25 mouse cellular contexts compared by ENCODE assay signal in genomic region chr5:21919281-21919780, GRCm38 (mm10). TPM values are rescaled to one million over a fixed set of nuclear protein-coding genes. Genes with fewer than 3 reads are reported as not detected.
DNase-seq lines count a peak whose midpoint lies in the region; ATAC-seq lines count a peak whose summit lies in the region.
"Had no signal": no experiment of that assay in that cellular context is flagged by ENCODE, and none has a peak within 500 bp of the region (broad histone marks: within the 10 kb centered on the region; RNA-seq: fewer than 3 reads in every experiment).

No protein-coding gene starts in this region.

- H3K4me1 ChIP-seq in heart, embryonic 10.5 days: no peaks in the 10 kb centered on the region
- no peaks in the 10 kb centered on the region for H3K4me1 ChIP-seq in hindbrain, embryonic 14.5 days (replicated peaks; ENCODE audit: control insufficient read depth, insufficient read depth, low read length)
- H3K4me1 ChIP-seq in intestine, embryonic 15.5 days (replicated peaks): no peaks in the 10 kb centered on the region
- H3K4me1 ChIP-seq: embryonic facial prominence, embryonic 12.5 days; forebrain, embryonic 12.5 days; heart, embryonic 13.5 days; hindbrain, embryonic 13.5 days had no signal

- H3K9me3 ChIP-seq in heart, embryonic 10.5 days: no peaks in the 10 kb centered on the region
- 0 out of 2 replicates have a peak, but pooled peaks cover 3% of the 10 kb centered on the region for H3K9me3 ChIP-seq in hindbrain, embryonic 14.5 days (ENCODE audit: control insufficient read depth, low read length)
- no peaks in the 10 kb centered on the region for H3K9me3 ChIP-seq in intestine, embryonic 15.5 days
- H3K9me3 ChIP-seq: forebrain, embryonic 12.5 days; hindbrain, embryonic 13.5 days had no signal

- DNase-seq in heart, embryonic 10.5 days (ENCODE audit: low spot score): peak; percentile 17
- no peak for DNase-seq in heart, postnatal 14 days
- peak; percentile 16 for DNase-seq in testis, postnatal 14 days (ENCODE audit: low spot score)
- no peak for DNase-seq in testis, postnatal 10 days (ENCODE audit: low spot score)
- peak; percentile 18 for DNase-seq in adrenal gland, postnatal 25 days
- no peak for DNase-seq in hindbrain, embryonic 14.5 days (ENCODE audit: low spot score)
- DNase-seq: cerebellum, adult 11-12 months; cerebellum, adult 9-10 months; cerebellum, postnatal 25 days; forebrain, postnatal 0 days; gastrocnemius, postnatal 14 days had no signal

- intact Hi-C loops in heart, postnatal 14 days (cut with DNase I): no loop called here

- no peak overlapping the region for H3K4me2 ChIP-seq in hindbrain, embryonic 14.5 days (replicated peaks)
- H3K4me2 ChIP-seq in intestine, embryonic 15.5 days (replicated peaks): no peak overlapping the region
- H3K4me2 ChIP-seq: embryonic facial prominence, embryonic 12.5 days; forebrain, embryonic 12.5 days; heart, embryonic 13.5 days; hindbrain, embryonic 13.5 days had no signal

- no peaks in the 10 kb centered on the region for H3K27me3 ChIP-seq in heart, embryonic 10.5 days (ENCODE audit: insufficient read depth, poor library complexity, severe bottlenecking)
- no peaks in the 10 kb centered on the region for H3K27me3 ChIP-seq in hindbrain, embryonic 14.5 days (ENCODE audit: control insufficient read depth, insufficient read depth, low read length)
- no peaks in the 10 kb centered on the region for H3K27me3 ChIP-seq in intestine, embryonic 15.5 days (replicated peaks)
- H3K27me3 ChIP-seq: CH12.LX; embryonic facial prominence, embryonic 12.5 days; forebrain, embryonic 12.5 days; heart, embryonic 13.5 days; hindbrain, embryonic 13.5 days had no signal

- H3K27ac ChIP-seq in heart, embryonic 10.5 days: no peak overlapping the region
- no peak overlapping the region for H3K27ac ChIP-seq in hindbrain, embryonic 14.5 days
- no peak overlapping the region for H3K27ac ChIP-seq in intestine, embryonic 15.5 days
- H3K27ac ChIP-seq: embryonic facial prominence, embryonic 12.5 days; forebrain, embryonic 12.5 days; heart, embryonic 13.5 days; hindbrain, embryonic 13.5 days had no signal

- 76% methylated on average over 4 of the region's 4 CpGs for WGBS in heart, embryonic 10.5 days
- 80% methylated on average over 4 of the region's 4 CpGs for WGBS in hindbrain, embryonic 14.5 days
- 58% methylated on average over 4 of the region's 4 CpGs for WGBS in intestine, embryonic 15.5 days

- no peak for ATAC-seq in hindbrain, embryonic 14.5 days (ENCODE audit: low FRiP score)
- ATAC-seq in intestine, embryonic 15.5 days: no peak
- ATAC-seq: activated CD4-positive, CD25-positive, alpha-beta regulatory T cell, adult 4 months; forebrain, postnatal 0 days; intestine, embryonic 16.5 days; Patski had no signal

- H3K4me3 ChIP-seq in heart, embryonic 10.5 days: no peak overlapping the region
- H3K4me3 ChIP-seq in hindbrain, embryonic 14.5 days (replicated peaks; ENCODE audit: low read length): no peak overlapping the region
- no peak overlapping the region for H3K4me3 ChIP-seq in intestine, embryonic 15.5 days (replicated peaks)
- H3K4me3 ChIP-seq: embryonic facial prominence, embryonic 12.5 days; forebrain, embryonic 12.5 days; heart, embryonic 13.5 days; hindbrain, embryonic 13.5 days had no signal

- no peaks in the 10 kb centered on the region for H3K36me3 ChIP-seq in heart, embryonic 10.5 days
- H3K36me3 ChIP-seq in hindbrain, embryonic 14.5 days (replicated peaks; ENCODE audit: control insufficient read depth, insufficient read depth): 0 out of 2 replicates have a peak, but pooled peaks cover 13% of the 10 kb centered on the region
- H3K36me3 ChIP-seq in intestine, embryonic 15.5 days: no peaks in the 10 kb centered on the region
- H3K36me3 ChIP-seq: embryonic facial prominence, embryonic 12.5 days; forebrain, embryonic 12.5 days; heart, embryonic 13.5 days; hindbrain, embryonic 13.5 days had no signal

- no peak overlapping the region for H3K9ac ChIP-seq in hindbrain, embryonic 14.5 days
- no peak overlapping the region for H3K9ac ChIP-seq in intestine, embryonic 15.5 days
- H3K9ac ChIP-seq: embryonic facial prominence, embryonic 12.5 days; forebrain, embryonic 12.5 days; forebrain, postnatal 0 days; heart, embryonic 13.5 days; hindbrain, embryonic 13.5 days had no signal

RNA-seq across cellular contexts. Expression of gene Slc26a5, which starts 53.9 kb away (rescaled TPM):
- 0.06 TPM in 1 of 2 replicates, not detected in the other for polyA plus RNA-seq in heart, embryonic 10.5 days (2016; fragmentation: Nextera tagmentation; extraction: Ambion mirVana)
- total RNA-seq in heart, postnatal 14 days (2021): not detected
- not detected in 2 replicates for total RNA-seq in adrenal gland, postnatal 25 days (2021)
- 0.21 and 0.31 TPM in 2 replicates for polyA plus RNA-seq in hindbrain, embryonic 14.5 days (2014; fragmentation: Nextera tagmentation; extraction: Ambion mirVana)
- polyA plus RNA-seq in intestine, embryonic 15.5 days (2015; fragmentation: Nextera tagmentation; extraction: Ambion mirVana): not detected in 2 replicates
- total RNA-seq: CH12.LX; gastrocnemius, adult 18-20 months; gastrocnemius, postnatal 14 days; heart, adult 8-10 months; hematopoietic stem cell, adult 5-6 weeks had no signal
- polyA plus RNA-seq: activated CD4-positive, CD25-positive, alpha-beta regulatory T cell, adult 4 months; gonadal fat pad, adult 2 months; heart, embryonic 13.5 days; heart, postnatal 0 days; Patski had no signal

Comparison
In these comparisons a context has a peak if more than half of its experiments do, and no peak if none do; other contexts are left out.
1. DNase-seq: peak in heart, embryonic 10.5 days (single experiment), testis, postnatal 14 days (single experiment) and adrenal gland, postnatal 25 days (single experiment); none in heart, postnatal 14 days (0 of 2), testis, postnatal 10 days (single experiment) and hindbrain, embryonic 14.5 days (single experiment).